In the genomic region with DNA sequence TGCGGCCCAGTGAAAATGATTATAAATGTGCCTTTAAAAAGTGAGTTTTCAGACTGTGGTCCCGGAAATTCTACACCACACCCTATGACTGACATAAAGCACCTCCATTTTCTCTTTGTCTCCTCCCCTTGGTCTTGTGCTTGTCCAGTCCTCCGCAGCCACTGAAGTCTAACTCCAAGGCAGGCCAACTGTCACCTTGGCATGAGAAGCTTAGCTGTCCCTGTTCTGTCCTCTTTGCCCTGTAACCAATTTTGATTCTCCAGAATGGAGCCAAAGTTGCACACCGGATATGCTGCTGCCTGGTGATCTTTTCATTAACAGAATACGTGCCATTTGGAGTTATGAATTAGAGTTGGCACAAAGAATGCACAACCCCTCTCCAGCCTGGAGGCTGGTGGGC, we compare ENCODE assay signal across 14 mouse cellular contexts.
"Had no signal": no experiment of that assay in that cellular context is flagged by ENCODE, and none has a peak within 500 bp of the region (broad histone marks: within the 10 kb centered on the region; RNA-seq: fewer than 3 reads in every experiment).

No protein-coding gene starts in this region.

- H3K9me3 ChIP-seq: neural tube, embryonic 15.5 days; stomach, embryonic 15.5 days had no signal

- H3K9ac ChIP-seq: neural tube, embryonic 15.5 days; stomach, embryonic 15.5 days had no signal

- DNase-seq: right cerebral cortex, adult 18-20 months; right cerebral cortex, postnatal 14 days; right cerebral cortex, postnatal 25 days; right cerebral cortex, postnatal 4 days; spleen, adult 18-20 months; thymus, adult 18-20 months; thymus, adult 2 months; thymus, postnatal 14 days; thymus, postnatal 25 days; thymus, postnatal 36 days; thymus, postnatal 4 days had no signal

- H3K4me1 ChIP-seq: neural tube, embryonic 15.5 days; stomach, embryonic 15.5 days had no signal

- H3K4me3 ChIP-seq: neural tube, embryonic 15.5 days; stomach, embryonic 15.5 days had no signal

- H3K4me2 ChIP-seq: neural tube, embryonic 15.5 days; stomach, embryonic 15.5 days had no signal

- H3K27ac ChIP-seq: neural tube, embryonic 15.5 days; stomach, embryonic 15.5 days; stomach, postnatal 0 days had no signal

- H3K36me3 ChIP-seq: neural tube, embryonic 15.5 days; stomach, embryonic 15.5 days had no signal

- H3K27me3 ChIP-seq: neural tube, embryonic 15.5 days; stomach, embryonic 15.5 days had no signal
